Comparison of ENCODE assay signal across 16 mouse cellular contexts in the genomic region with DNA sequence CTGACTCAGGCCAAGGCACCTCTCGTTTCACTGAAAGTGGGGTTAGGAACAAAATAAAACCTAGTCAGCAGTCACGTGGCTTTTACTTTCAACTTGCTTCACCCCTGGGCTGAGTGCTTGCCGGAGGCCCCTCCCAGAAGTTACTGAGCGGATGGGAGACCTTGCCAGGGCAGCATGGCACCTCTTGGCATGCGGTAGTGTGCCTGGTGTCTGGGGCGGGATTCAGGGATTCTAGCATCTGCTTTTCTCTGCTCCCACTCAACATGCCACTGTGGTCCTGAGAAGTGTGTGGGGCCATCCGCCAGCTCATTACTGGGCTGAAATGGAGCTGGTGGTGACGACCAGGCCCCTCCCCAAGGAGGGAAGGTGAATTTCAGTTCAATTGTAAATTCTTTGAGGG. TPM values are rescaled to one million over a fixed set of nuclear protein-coding genes. Genes with fewer than 3 reads are reported as not detected.
DNase-seq lines count a peak whose midpoint lies in the region; ATAC-seq and TF ChIP-seq lines count a peak whose summit lies in the region.
"Had no signal": no experiment of that assay in that cellular context is flagged by ENCODE, and none has a peak within 500 bp of the region (broad histone marks: within the 10 kb centered on the region; RNA-seq: fewer than 3 reads in every experiment).

No protein-coding gene starts in this region.

- peak; percentile 17; the same call in 1 of the 2 replicates for ATAC-seq in forebrain, embryonic 13.5 days
- ATAC-seq in forebrain, postnatal 0 days = no peak
- ATAC-seq in hindbrain, postnatal 0 days = no peak
- ATAC-seq in hindbrain, embryonic 14.5 days (ENCODE audit: low FRiP score) = no peak
- ATAC-seq in intestine, embryonic 15.5 days = no peak
- ATAC-seq in erythroid progenitor cell, adult 5-6 weeks (replicated peaks; ENCODE audit: low FRiP score, poor library complexity, severe bottlenecking) = no peak

- H3K36me3 ChIP-seq in forebrain, embryonic 13.5 days (ENCODE audit: poor library complexity, severe bottlenecking) = peaks cover 33% of the 10 kb centered on the region
- H3K36me3 ChIP-seq in forebrain, postnatal 0 days (ENCODE audit: insufficient read depth) = peaks cover 16% of the 10 kb centered on the region; the same call in 1 of the 2 replicates
- peaks cover 17% of the 10 kb centered on the region; the same call in 1 of the 2 replicates for H3K36me3 ChIP-seq in hindbrain, postnatal 0 days (ENCODE audit: insufficient read depth, low read length)
- H3K36me3 ChIP-seq in hindbrain, embryonic 14.5 days (replicated peaks; ENCODE audit: control insufficient read depth, insufficient read depth) = peaks cover 56% of the 10 kb centered on the region
- peaks cover 12% of the 10 kb centered on the region; the same call in 1 of the 2 replicates for H3K36me3 ChIP-seq in intestine, embryonic 15.5 days

- no peak overlapping the region for H3K27ac ChIP-seq in forebrain, embryonic 13.5 days
- no peak overlapping the region for H3K27ac ChIP-seq in forebrain, postnatal 0 days (ENCODE audit: low read depth, low read length)
- H3K27ac ChIP-seq in hindbrain, postnatal 0 days = no peak overlapping the region; the same call in 1 of the 2 replicates
- no peak overlapping the region for H3K27ac ChIP-seq in hindbrain, embryonic 14.5 days
- H3K27ac ChIP-seq in intestine, embryonic 15.5 days = peak overlapping the region; percentile 51; the same call in 1 of the 2 replicates
- H3K27ac ChIP-seq: embryonic facial prominence, embryonic 12.5 days had no signal

- H3K9me3 ChIP-seq in forebrain, embryonic 13.5 days (replicated peaks) = no peaks in the 10 kb centered on the region
- no peaks in the 10 kb centered on the region for H3K9me3 ChIP-seq in forebrain, postnatal 0 days (ENCODE audit: low read length)
- no peaks in the 10 kb centered on the region for H3K9me3 ChIP-seq in hindbrain, postnatal 0 days (ENCODE audit: low read length)
- H3K9me3 ChIP-seq in hindbrain, embryonic 14.5 days (ENCODE audit: control insufficient read depth, low read length) = no peaks in the 10 kb centered on the region
- H3K9me3 ChIP-seq in intestine, embryonic 15.5 days = no peaks in the 10 kb centered on the region
- H3K9me3 ChIP-seq: embryonic facial prominence, embryonic 12.5 days; lung, embryonic 15.5 days had no signal

- 66% methylated on average over 8 of the region's 8 CpGs for WGBS in forebrain, embryonic 13.5 days
- 55% methylated on average over 8 of the region's 8 CpGs for WGBS in forebrain, postnatal 0 days
- 49% methylated on average over 8 of the region's 8 CpGs for whole genome bisulfite sequencing in hindbrain, postnatal 0 days
- 72% methylated on average over 8 of the region's 8 CpGs for WGBS in hindbrain, embryonic 14.5 days
- 86% methylated on average over 8 of the region's 8 CpGs for WGBS in intestine, embryonic 15.5 days

- H3K27me3 ChIP-seq in forebrain, embryonic 13.5 days = no peaks in the 10 kb centered on the region; the same call in 1 of the 2 replicates
- no peaks in the 10 kb centered on the region for H3K27me3 ChIP-seq in forebrain, postnatal 0 days (ENCODE audit: insufficient read depth, low read length)
- H3K27me3 ChIP-seq in hindbrain, postnatal 0 days (ENCODE audit: insufficient read depth, low read length) = no peaks in the 10 kb centered on the region
- H3K27me3 ChIP-seq in hindbrain, embryonic 14.5 days (ENCODE audit: control insufficient read depth, insufficient read depth, low read length) = no peaks in the 10 kb centered on the region
- no peaks in the 10 kb centered on the region for H3K27me3 ChIP-seq in intestine, embryonic 15.5 days (replicated peaks)
- H3K27me3 ChIP-seq: embryonic facial prominence, embryonic 12.5 days; lung, embryonic 15.5 days had no signal

- no peak for DNase-seq in forebrain, postnatal 0 days
- DNase-seq in hindbrain, postnatal 0 days (ENCODE audit: low spot score) = peak; percentile 43
- DNase-seq in hindbrain, embryonic 14.5 days (ENCODE audit: low spot score) = no peak
- DNase-seq in Muller cell, postnatal 12 days (ENCODE audit: inconsistent ontology term) = peak; percentile 62
- DNase-seq: adrenal gland, postnatal 36 days; heart, adult 18-20 months; heart, postnatal 36 days; kidney, adult 11 months; liver; right cerebral cortex, adult 18-20 months; thymus, adult 18-20 months had no signal

- H3K4me1 ChIP-seq in forebrain, embryonic 13.5 days = peaks cover 62% of the 10 kb centered on the region
- peaks cover 21% of the 10 kb centered on the region for H3K4me1 ChIP-seq in forebrain, postnatal 0 days (ENCODE audit: insufficient read depth)
- H3K4me1 ChIP-seq in hindbrain, postnatal 0 days (ENCODE audit: insufficient read depth, low read length) = peaks cover 8% of the 10 kb centered on the region
- peaks cover 14% of the 10 kb centered on the region; the same call in 1 of the 2 replicates for H3K4me1 ChIP-seq in hindbrain, embryonic 14.5 days (replicated peaks; ENCODE audit: control insufficient read depth, insufficient read depth, low read length)
- H3K4me1 ChIP-seq in intestine, embryonic 15.5 days (replicated peaks) = peaks cover 29% of the 10 kb centered on the region

- no peak for TF ChIP-seq CTCF in forebrain, postnatal 0 days (IDR thresholded peaks at IDR 0.05; ENCODE audit: low read depth)
- TF ChIP-seq CTCF in hindbrain, postnatal 0 days (IDR thresholded peaks at IDR 0.05; ENCODE audit: low read depth) = no peak

- H3K4me2 ChIP-seq in forebrain, embryonic 13.5 days = no peak overlapping the region
- H3K4me2 ChIP-seq in forebrain, postnatal 0 days (ENCODE audit: low read depth) = no peak overlapping the region
- no peak overlapping the region for H3K4me2 ChIP-seq in hindbrain, postnatal 0 days (ENCODE audit: low read depth, low read length)
- no peak overlapping the region for H3K4me2 ChIP-seq in hindbrain, embryonic 14.5 days (replicated peaks)
- no peak overlapping the region for H3K4me2 ChIP-seq in intestine, embryonic 15.5 days (replicated peaks)
- H3K4me2 ChIP-seq: embryonic facial prominence, embryonic 12.5 days; lung, embryonic 15.5 days had no signal

- H3K4me3 ChIP-seq in forebrain, embryonic 13.5 days = no peak overlapping the region
- no peak overlapping the region for H3K4me3 ChIP-seq in forebrain, postnatal 0 days (ENCODE audit: low read depth, low read length)
- H3K4me3 ChIP-seq in hindbrain, postnatal 0 days (ENCODE audit: low read length) = no peak overlapping the region
- no peak overlapping the region for H3K4me3 ChIP-seq in hindbrain, embryonic 14.5 days (replicated peaks; ENCODE audit: low read length)
- H3K4me3 ChIP-seq in intestine, embryonic 15.5 days (replicated peaks) = no peak overlapping the region
- H3K4me3 ChIP-seq: embryonic facial prominence, embryonic 12.5 days; lung, embryonic 15.5 days had no signal

- no peak overlapping the region for H3K9ac ChIP-seq in forebrain, embryonic 13.5 days
- H3K9ac ChIP-seq in forebrain, postnatal 0 days = no peak overlapping the region
- H3K9ac ChIP-seq in hindbrain, postnatal 0 days (replicated peaks; ENCODE audit: low read length) = no peak overlapping the region
- H3K9ac ChIP-seq in hindbrain, embryonic 14.5 days = no peak overlapping the region
- H3K9ac ChIP-seq in intestine, embryonic 15.5 days = no peak overlapping the region
- H3K9ac ChIP-seq: embryonic facial prominence, embryonic 12.5 days; lung, embryonic 15.5 days had no signal

RNA-seq across cellular contexts. Expression of a gene that starts 47.4 kb away (rescaled TPM):
- 49.5 and 50.9 TPM in 2 replicates for polyA plus RNA-seq in forebrain, embryonic 13.5 days (2015; fragmentation: Nextera tagmentation; extraction: Ambion mirVana)
- total RNA-seq in forebrain, postnatal 0 days (2014; rRNA removed) = 62.6 and 80.1 TPM in 2 replicates
- 49.7 and 57.1 TPM in 2 replicates for polyA plus RNA-seq in forebrain, postnatal 0 days (2015; fragmentation: Nextera tagmentation; extraction: Ambion mirVana)
- total RNA-seq in hindbrain, postnatal 0 days (2014; rRNA removed) = 69.8 and 77.2 TPM in 2 replicates
- 49.1 and 50.1 TPM in 2 replicates for polyA plus RNA-seq in hindbrain, postnatal 0 days (2015; fragmentation: Nextera tagmentation; extraction: Ambion mirVana)
- 75.5 and 84.3 TPM in 2 replicates for polyA plus RNA-seq in hindbrain, embryonic 14.5 days (2014; fragmentation: Nextera tagmentation; extraction: Ambion mirVana)
- 37.6 and 39.9 TPM in 2 replicates for polyA plus RNA-seq in intestine, embryonic 15.5 days (2015; fragmentation: Nextera tagmentation; extraction: Ambion mirVana)
- total RNA-seq in erythroid progenitor cell, adult 5-6 weeks (2015; ENCODE audit: low replicate concordance) = 1.1 TPM in 1 of 2 replicates, not detected in the other
- 1.2 TPM in 2 replicates for total RNA-seq in erythroid progenitor cell, adult 5-6 weeks (2017; ENCODE audit: low replicate concordance)

RNA-seq across cellular contexts. Expression of a gene that starts 57.2 kb away (rescaled TPM):
- 20.4 and 23.0 TPM in 2 replicates for polyA plus RNA-seq in forebrain, embryonic 13.5 days (2015; fragmentation: Nextera tagmentation; extraction: Ambion mirVana)
- total RNA-seq in forebrain, postnatal 0 days (2014; rRNA removed) = 10.6 and 11.1 TPM in 2 replicates
- polyA plus RNA-seq in forebrain, postnatal 0 days (2015; fragmentation: Nextera tagmentation; extraction: Ambion mirVana) = 14.0 and 14.9 TPM in 2 replicates
- 6.8 and 7.9 TPM in 2 replicates for total RNA-seq in hindbrain, postnatal 0 days (2014; rRNA removed)
- polyA plus RNA-seq in hindbrain, postnatal 0 days (2015; fragmentation: Nextera tagmentation; extraction: Ambion mirVana) = 11.5 and 12.9 TPM in 2 replicates
- polyA plus RNA-seq in hindbrain, embryonic 14.5 days (2014; fragmentation: Nextera tagmentation; extraction: Ambion mirVana) = 15.6 and 15.9 TPM in 2 replicates
- 12.8 and 13.5 TPM in 2 replicates for polyA plus RNA-seq in intestine, embryonic 15.5 days (2015; fragmentation: Nextera tagmentation; extraction: Ambion mirVana)
- 1.7 and 4.7 TPM in 2 replicates for total RNA-seq in erythroid progenitor cell, adult 5-6 weeks (2015; ENCODE audit: low replicate concordance)
- total RNA-seq in erythroid progenitor cell, adult 5-6 weeks (2017; ENCODE audit: low replicate concordance) = 0.98 and 4.2 TPM in 2 replicates

Comparison
In these comparisons a context has a peak if more than half of its experiments do, and no peak if none do; other contexts are left out.
1. DNase-seq: peak in hindbrain, postnatal 0 days (single experiment) and Muller cell, postnatal 12 days (single experiment); none in forebrain, postnatal 0 days (single experiment) and hindbrain, embryonic 14.5 days (single experiment).